Mouse (Mus musculus): Measurements from ENCODE around the gene Eqtn. TPM values are rescaled to one million over a fixed set of nuclear protein-coding genes. Genes with fewer than 3 reads are reported as not detected.

Gene Eqtn
- total RNA-seq (2014; fragmentation: Nextera tagmentation) (not detected in 2 replicates), total RNA-seq (2017) (0.50 TPM in 1 of 2 replicates, not detected in the other)

GRCm38 (mm10) chr4:94928743-94929142 lies at the start of gene Eqtn:
Gene Eqtn, minus strand, starts transcription at chr4:94928843.
- no peak for ATAC-seq (replicated peaks; ENCODE audit: low FRiP score, low TSS enrichment, poor library complexity, severe bottlenecking)

DNA sequence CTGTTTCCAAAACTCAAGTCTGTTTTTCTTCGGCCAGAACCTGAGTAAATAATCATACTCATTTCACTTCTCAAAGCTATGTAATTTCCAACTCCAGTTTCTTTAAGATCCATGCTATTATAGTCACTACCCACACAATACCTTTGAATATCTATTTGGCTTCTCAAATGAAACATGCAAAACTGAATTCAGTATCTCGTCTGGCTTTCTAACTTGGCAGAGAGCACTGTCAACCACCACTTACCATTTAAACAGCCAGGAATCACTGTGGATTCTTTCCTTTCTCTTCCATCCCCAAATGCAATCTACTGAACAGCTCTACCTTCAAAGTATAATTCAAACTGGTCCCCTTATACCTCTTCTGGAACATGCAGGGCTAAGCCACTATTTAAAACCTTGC lies 44.7 kb upstream of the Eqtn start:
- ATAC-seq (replicated peaks; ENCODE audit: low FRiP score, low TSS enrichment, poor library complexity, severe bottlenecking): no peak

DNA sequence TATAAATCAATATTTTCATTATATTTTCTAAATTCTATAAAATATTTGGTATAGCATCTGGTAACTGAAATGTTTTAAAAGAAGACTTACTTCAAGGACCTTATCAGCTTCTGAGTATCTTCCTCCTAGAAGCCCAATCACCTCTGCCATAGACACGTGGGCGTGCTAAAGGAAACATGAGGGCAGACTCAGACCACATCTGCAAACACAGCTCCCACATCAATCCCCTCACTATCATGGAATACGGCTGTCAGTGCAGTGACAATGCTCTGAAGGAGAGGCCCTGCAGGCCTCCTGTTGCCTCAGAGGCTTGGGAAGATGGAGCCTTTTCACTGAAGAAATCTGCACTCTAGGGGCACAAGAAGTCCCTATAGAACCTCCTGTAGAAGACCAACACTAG lies 24.1 kb upstream of the Eqtn start:
- no peak for ATAC-seq (replicated peaks; ENCODE audit: low FRiP score, low TSS enrichment, poor library complexity, severe bottlenecking)

DNA sequence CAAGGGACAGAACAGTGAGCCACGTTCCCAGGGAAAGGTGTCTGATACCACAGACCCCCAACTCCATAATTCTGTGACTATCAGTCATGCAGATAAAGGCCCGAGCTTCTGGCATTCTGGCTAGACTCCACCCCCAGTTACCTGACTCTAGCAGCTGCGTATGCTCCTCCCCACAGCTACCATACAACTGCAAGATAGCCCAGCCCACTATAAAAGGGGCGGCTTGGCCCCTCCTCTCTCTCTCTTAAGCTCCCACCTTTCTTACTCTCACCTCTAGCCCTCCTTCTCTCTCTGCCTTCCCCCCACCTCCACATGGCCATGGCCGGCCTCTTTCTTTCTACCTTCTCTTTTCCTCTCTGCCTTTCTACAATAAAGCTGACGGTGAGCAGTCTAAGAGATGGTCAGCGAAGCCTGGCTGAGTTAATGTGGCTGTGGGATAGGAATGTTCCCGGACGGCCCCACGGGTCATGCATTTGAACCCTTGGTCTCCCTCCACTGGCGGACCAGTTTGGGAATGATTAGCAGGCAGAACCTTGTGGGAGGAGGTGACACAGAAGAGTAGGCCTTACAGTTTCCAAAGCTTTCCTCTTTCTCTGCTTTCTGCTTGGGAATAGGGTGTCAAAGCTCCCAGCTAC lies 12.7 kb upstream of the Eqtn start:
- ATAC-seq (replicated peaks; ENCODE audit: low FRiP score, low TSS enrichment, poor library complexity, severe bottlenecking): no peak

GRCm38 (mm10) chr4:94901780-94902179 lies 26.9 kb downstream of the Eqtn start:
- peak; percentile 76 for ATAC-seq (replicated peaks; ENCODE audit: low FRiP score, low TSS enrichment, poor library complexity, severe bottlenecking)

GRCm38 (mm10) chr4:94900744-94901143 lies 27.9 kb downstream of the Eqtn start:
- peak; percentile 82; the same call in 1 of the 2 replicates for ATAC-seq (replicated peaks; ENCODE audit: low FRiP score, low TSS enrichment, poor library complexity, severe bottlenecking)

Other genes starting within 250 kb of the Eqtn start
- 0.46 and 4.6 TPM in 2 replicates for gene Tek, start 189.6 kb downstream of the Eqtn start, total RNA-seq (2014; fragmentation: Nextera tagmentation)
- gene Tek, start 189.6 kb downstream of the Eqtn start, total RNA-seq (2017): 2.0 and 9.5 TPM in 2 replicates
- 25.6 and 37.7 TPM in 2 replicates for gene Mysm1, start 50.3 kb upstream of the Eqtn start, total RNA-seq (2014; fragmentation: Nextera tagmentation)
- 42.5 and 70.5 TPM in 2 replicates for gene Mysm1, start 50.3 kb upstream of the Eqtn start, total RNA-seq (2017)
- 14.9 and 15.6 TPM in 2 replicates for gene Jun, start 123.4 kb upstream of the Eqtn start, total RNA-seq (2014; fragmentation: Nextera tagmentation)
- gene Jun, start 123.4 kb upstream of the Eqtn start, total RNA-seq (2017): 167 and 256 TPM in 2 replicates